Mouse (Mus musculus): ENCODE results near the gene Plcb3. TPM values are rescaled to one million over a fixed set of nuclear protein-coding genes. Genes with fewer than 3 reads are reported as not detected.
A peak's percentile ranks its signal among the peaks of the same experiment; 100 is the strongest.

The Plcb3 gene
- total RNA-seq, 2 experiments from 2014 or later, result 18.1 to 19.3 TPM

DNA sequence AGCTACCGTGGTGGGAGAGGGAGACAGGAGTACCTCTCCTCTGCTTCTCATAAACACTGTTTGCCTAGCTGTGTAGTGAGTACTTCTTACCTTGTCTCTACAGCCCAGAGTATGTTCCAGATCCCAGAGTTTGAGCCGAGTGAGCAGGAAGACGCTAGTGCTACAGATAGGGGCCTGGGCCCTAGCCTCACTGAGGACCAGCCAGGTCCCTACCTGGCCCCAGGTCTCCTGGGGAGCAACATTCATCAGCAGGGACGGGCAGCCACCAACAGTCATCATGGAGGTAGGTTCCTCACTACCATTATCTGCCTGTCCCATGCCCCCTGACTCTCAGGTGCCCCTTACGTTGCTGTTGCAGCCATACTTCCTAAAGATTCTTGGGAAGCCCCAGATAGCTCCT lies 33.5 kb downstream of the Plcb3 start:
- DNase-seq, result no peak
- intact Hi-C loops (cut with DNase I), result loop anchor here (1.0 to 5.0 kb wide), 2 partner anchors 9 to 35 kb away; partner anchors contain the start of gene Plcb3

GRCm38 (mm10) chr19:6942249-6942691 lies 34.0 kb downstream of the Plcb3 start, which contains the start of gene Gpr137:
Gene Gpr137 (minus strand): TSS chr19:6942480.
- intact Hi-C loops (cut with DNase I), result loop anchor here (1.0 to 5.0 kb wide), 2 partner anchors 9 to 35 kb away; partner anchors contain the start of gene Plcb3
- DNase-seq, result peak; percentile 96 to 98

- DNase-seq, result peak; percentile 96 to 97
- intact Hi-C loops (cut with DNase I), result loop anchor here (1.0 to 5.0 kb wide), 3 partner anchors 10 to 36 kb away; partner anchors contain the start of gene Plcb3
Observed at GRCm38 (mm10) chr19:6941372-6942248, 34.7 kb downstream of the Plcb3 start, which contains the start of gene Bad. Gene Bad (plus strand): TSS chr19:6941861.

GRCm38 (mm10) chr19:6940396-6941351 lies 35.6 kb downstream of the Plcb3 start:
- intact Hi-C loops (cut with DNase I), result loop anchor here (2.0 to 5.0 kb wide), 2 partner anchors 18 to 37 kb away; partner anchors contain the start of gene Plcb3
- DNase-seq, result peak in 1 of 2 experiments; percentile 32

- no peak for DNase-seq
- intact Hi-C loops (cut with DNase I), result loop anchor here (2.0 to 5.0 kb wide), 2 partner anchors 17 to 38 kb away; partner anchors contain the start of gene Plcb3
Observed at GRCm38 (mm10) chr19:6939106-6940002, 36.9 kb downstream of the Plcb3 start.

DNA sequence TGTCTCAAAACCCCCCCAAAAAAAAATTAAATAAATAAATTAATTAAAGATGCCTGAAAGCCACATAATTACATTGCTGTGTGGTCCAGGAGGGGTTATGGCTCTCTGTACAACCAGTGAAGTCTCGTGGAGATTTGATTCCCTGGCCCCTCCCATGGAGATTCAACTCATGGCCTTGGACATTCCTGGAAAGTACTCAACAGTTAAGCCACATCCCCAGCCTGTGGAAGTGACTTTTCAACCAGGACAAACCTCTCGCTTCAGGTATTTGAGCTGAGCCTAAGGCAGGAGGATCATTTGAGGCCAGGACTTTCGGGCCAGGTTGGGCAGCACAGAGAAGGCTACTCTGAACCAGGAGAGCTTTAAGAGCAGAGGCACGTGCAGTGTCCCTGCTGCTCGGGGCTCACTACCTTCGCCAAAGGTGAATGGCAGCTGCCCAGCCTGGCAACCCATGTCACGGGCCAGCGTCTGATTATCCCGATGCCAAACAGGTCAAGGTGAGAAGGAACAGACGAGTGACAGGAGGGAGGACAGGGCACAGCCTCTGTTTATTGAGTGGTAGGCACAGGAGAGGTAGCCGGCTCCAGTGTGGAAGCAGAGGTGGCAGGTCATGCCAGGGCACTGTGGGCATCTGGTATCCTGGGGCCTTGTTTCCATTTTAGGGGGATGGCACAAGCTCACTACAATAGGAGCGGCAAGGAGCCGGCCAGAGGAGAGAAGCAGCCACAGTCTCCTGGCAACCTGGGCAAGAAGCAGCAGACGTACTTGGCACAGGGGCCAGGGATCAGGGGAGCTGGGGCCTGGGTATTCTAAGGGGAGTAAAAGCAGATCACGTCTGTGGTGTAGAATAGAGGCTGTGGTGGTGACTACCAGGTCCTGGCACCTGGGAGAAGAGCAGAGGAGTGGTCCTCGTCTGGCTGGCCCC lies 38.5 kb downstream of the Plcb3 start:
- intact Hi-C loops (cut with DNase I), result no loop called here
- DNase-seq, result peak; percentile 46 to 65

DNA sequence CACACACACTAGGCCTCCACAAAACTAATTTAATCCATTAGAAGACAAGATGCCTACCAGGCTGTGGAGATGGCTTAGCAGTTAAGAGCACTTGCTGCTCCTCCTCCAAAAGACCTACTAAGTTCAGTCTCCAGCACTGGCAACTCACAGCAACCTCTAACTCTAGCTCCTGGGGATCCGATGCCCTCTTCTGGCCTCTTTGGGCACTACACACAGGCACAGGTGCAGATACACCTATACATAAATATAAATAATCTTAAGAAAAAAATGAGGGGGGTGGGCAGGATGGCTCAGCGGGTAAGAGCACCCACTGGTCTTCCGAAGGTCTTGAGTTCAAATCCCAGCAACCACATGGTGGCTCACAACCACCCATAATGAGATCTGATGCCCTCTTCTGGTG lies 40.0 kb downstream of the Plcb3 start:
- intact Hi-C loops (cut with DNase I), result no loop called here

DNA sequence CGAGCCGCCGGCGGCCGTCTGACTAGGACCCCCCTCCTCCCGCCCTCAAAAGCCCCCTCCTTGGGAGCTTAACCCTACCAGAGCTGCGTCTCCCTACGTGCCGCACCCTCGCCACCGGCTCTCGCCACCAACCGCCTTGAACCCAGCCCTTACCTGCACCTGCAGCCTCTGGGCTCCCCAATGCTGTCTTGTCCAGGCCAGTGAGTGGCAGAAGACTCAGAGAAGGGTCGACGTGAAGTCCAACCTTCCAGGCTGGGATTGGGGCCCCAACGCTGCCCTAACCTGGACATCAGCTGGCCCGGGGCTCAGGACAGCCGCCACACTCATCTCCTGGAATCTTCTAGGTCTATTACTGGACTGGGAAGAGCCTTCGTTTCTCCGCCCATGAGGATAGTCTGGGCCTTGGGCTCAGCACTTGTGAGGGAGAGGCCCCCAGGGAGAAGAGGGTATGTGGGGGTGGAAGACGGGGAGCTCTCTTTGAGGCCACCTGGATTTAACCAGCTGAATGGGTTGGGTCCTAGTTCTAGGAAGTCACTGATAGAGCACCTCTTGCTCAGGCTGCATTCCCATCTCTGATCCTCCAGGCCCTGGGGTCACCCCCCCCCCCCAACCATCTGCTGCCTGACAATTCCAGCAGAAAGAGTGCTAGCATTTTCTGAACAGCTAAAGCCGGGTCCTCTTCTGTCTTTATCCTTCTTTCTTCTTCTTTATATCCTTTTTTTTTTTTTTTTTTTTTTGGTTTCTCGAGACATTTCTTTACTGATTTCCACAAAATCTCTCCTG lies 41.9 kb downstream of the Plcb3 start, which contains the start of gene Kcnk4:
Kcnk4 (minus strand) TSS at position 321 of the 783 bp plus-strand sequence.
- no peak for DNase-seq
- intact Hi-C loops (cut with DNase I), result no loop called here

More for the DNA sequence above, 40.0 kb downstream of the Plcb3 start:
- DNase-seq, result no peak

- DNase-seq, result peak in 1 of 2 experiments; percentile 44
- intact Hi-C loops (cut with DNase I), result no loop called here
Observed at GRCm38 (mm10) chr19:6933436-6934194, 42.7 kb downstream of the Plcb3 start.

DNA sequence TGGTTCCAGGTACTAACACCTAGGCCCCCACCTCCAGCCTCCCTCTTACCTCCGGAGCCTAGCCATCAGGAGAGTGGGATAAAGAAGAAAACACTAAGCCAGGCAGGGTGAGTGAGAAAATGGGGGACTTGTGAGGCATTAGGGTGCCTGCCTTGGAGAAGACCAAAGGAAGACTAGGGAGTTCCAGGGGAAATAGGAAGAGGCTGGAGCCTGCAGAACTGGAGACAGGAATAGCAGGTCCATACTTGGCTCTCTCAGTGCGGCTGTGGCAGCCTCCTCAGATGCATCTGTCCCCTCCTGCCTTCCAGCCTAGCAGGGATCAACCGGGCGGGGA lies 43.2 kb downstream of the Plcb3 start:
- no peak for DNase-seq
- intact Hi-C loops (cut with DNase I), result no loop called here

DNA sequence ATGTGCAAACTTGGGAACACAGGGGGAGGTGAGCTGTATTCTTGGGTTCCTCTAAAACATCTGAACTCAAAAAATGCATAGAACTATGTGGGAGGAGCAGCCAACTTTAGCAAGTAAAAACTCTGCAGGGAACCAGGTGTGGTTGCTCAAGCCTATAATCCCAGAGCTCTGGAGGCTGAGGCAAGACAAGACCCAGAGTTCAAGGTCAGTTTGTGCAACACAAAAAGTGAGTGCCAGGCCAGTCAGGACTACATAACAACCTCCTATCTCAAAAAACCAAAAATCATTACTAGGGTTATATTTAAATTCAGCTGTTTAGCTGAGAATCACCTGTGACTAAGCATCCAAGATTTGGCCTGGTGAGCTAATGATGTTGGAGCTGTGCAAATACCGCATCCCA lies 44.3 kb downstream of the Plcb3 start:
- DNase-seq, result no peak
- intact Hi-C loops (cut with DNase I), result no loop called here

DNA sequence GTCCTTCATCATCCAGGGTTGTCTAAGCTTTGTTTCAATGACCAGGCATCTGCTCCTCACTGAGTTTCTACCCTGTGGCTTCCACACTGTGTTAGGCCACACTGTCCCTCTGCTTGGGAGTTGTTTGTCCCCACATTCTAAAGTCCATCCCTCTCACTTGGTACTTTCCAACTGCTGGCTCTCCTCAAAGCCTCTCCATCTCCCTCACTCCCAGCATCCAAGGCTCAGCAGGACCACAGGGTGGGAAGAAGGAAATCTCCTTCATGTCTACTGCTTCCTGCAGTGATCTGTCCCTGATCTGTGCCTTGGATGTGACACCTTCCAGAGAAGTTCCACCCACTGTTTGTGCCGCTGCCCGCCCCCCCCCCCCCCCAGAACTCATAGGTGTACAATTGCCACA lies 45.3 kb downstream of the Plcb3 start:
- intact Hi-C loops (cut with DNase I), result no loop called here
- DNase-seq, result no peak

GRCm38 (mm10) chr19:6928080-6928479 lies 48.2 kb downstream of the Plcb3 start:
- no peak for DNase-seq
- intact Hi-C loops (cut with DNase I), result no loop called here

GRCm38 (mm10) chr19:6926559-6927255 lies 49.6 kb downstream of the Plcb3 start:
- DNase-seq, result peak; percentile 52 to 56

GRCm38 (mm10) chr19:6925611-6926329 lies 50.5 kb downstream of the Plcb3 start:
- intact Hi-C loops (cut with DNase I), result loop anchor here (2.0 kb wide), 3 partner anchors 43 to 95 kb away; no protein-coding TSS in a partner anchor
- no peak for DNase-seq

More at GRCm38 (mm10) chr19:6926559-6927255, 49.6 kb downstream of the Plcb3 start:
- intact Hi-C loops (cut with DNase I), result no loop called here

DNA sequence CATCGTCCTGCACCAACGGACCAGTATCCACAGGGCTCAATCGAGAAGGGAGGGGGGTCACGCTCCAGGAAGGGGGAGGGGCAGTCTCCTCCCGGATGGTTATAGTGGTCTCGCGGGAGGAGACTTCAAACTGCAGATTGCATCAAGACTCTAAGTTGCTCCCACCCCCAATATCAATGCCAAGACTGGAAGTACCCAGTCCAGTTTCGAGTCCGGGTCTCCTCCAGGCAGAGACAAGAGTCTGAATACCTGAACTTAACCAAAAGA lies 51.0 kb downstream of the Plcb3 start, which contains the start of gene Catsperz:
Catsperz (minus strand) TSS at position 74 of the 267 bp plus-strand sequence.
- intact Hi-C loops (cut with DNase I), result loop anchor here (2.0 kb wide), 3 partner anchors 44 to 96 kb away; no protein-coding TSS in a partner anchor
- DNase-seq, result no peak

Measured in heart, postnatal 10 days (tissue).